Mouse (Mus musculus): ENCODE results near the gene Foxn3. TPM values are rescaled to one million over a fixed set of nuclear protein-coding genes. Genes with fewer than 3 reads are reported as not detected.

Gene Foxn3
- polyA plus RNA-seq, 1 experiment: 6.2 TPM

DNA sequence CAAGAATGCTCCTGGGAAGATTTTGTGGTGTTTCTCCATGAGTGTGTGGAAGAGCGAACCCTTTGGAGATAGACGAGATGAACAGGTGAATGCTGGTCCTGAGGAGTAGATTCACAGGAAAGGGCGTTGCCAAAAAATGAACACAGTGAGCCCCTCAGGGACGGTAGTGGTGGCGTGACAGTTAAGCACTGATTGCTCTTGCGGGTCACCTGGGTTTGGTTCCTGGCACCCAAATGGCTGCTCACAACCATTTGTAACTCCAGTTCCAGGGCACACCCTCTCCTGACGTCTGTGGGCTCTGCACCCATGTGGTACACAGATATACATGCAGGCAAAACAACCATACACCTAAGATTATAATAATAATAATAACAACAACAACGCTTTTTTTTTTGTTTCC, 277.7 kb downstream of the Foxn3 start:
- DNase-seq (ENCODE audit: low read depth, low spot score): no peak

DNA sequence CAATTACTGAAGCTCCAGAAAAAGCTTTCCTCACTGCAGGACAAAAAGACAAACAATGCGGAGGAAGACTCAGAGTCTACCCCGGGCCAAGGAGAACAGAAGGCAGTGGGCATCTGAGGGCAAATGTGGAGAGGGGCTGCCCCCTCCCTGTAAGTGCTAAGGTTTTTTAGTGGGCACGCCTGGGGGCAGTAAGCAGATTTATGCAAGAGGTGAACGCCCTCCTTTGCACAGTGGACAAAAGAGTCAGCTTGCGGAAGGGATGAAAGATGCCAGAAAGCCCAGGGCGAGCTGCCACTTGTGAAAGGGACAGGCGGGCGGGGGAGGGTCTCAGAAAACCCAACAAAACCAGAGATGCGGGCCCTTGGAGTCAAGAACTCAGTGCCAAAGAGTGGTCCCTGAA, 278.2 kb downstream of the Foxn3 start:
- WGBS: 46% methylated on average over 9 of the region's 9 CpGs
- no peak for DNase-seq (ENCODE audit: low read depth, low spot score)

More for the DNA sequence above, 277.7 kb downstream of the Foxn3 start:
- 61% methylated on average over 8 of the region's 8 CpGs for WGBS

DNA sequence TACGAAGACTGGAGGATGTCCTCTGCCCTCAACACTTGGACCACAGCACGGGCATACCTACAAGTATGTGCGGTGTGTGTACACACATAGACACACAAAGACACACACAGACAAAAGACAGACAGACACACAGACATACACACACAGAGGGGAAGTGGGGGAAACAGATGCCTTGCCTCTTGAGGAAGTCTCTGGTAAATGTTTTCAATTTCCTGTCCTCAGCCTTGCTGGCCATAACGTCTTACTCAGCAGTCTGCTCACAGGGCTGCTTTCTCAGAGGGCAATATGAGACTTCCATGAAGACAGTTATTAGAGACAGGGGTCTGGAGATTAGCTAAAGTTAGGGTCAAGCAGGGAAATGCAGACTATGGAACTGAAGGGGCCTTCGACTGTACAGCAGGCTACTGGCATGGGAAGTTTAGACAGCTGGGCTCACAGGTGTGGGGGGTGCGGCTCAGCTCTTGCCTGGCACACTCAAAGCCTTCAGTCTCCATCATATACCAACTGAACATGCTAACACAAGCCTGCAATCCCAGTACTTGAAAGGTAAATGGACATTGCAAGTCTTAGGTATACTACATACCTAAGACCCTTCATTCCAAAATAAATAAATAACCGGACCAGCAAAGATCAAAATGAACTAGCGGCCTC, 278.8 kb downstream of the Foxn3 start:
- no peak for DNase-seq (ENCODE audit: low read depth, low spot score)
- 52% methylated on average over 8 of the region's 8 CpGs for WGBS

DNA sequence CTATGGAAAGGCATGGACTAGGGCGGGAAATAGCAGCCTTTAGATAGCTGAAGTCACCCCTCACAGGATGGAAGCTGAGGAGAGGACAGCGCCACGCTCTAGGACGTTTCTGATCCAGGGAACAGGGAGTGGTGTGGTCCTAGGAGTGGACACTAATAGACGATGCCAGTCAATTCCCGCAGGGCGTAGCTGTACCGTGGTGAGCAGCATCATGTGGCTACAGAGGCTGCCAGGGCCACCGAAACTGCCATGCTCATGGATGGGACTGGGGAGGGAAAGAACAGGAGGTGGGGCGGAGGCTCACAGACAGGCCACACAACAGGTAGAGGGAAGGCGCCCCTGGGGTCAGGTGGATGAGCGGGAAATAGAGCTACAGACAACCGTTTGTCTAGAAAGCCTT, 282.6 kb downstream of the Foxn3 start:
- WGBS: 90% methylated on average over 13 of the region's 13 CpGs
- no peak for DNase-seq (ENCODE audit: low read depth, low spot score)

DNA sequence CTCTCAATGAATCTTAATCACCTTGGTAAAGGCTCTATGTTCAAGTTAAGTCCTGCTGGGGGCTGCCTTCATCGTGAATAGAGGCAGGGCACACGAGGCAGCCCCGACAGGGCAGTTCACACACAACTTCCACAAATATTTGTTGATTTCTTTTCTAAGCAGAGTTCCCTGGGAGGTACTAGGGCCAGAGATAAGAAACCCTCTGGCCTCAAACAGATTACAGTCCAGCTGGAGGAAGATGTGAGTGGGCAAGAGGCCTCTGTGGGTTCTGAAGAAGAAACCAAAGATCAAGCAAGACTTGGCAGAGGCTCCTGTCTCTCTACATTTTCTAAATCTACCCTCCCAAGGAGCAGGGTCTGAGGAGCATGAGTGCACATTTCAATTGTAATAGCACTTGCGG, 283.1 kb downstream of the Foxn3 start:
- WGBS: 62% methylated on average over 4 of the region's 4 CpGs
- no peak for DNase-seq (ENCODE audit: low read depth, low spot score)

DNA sequence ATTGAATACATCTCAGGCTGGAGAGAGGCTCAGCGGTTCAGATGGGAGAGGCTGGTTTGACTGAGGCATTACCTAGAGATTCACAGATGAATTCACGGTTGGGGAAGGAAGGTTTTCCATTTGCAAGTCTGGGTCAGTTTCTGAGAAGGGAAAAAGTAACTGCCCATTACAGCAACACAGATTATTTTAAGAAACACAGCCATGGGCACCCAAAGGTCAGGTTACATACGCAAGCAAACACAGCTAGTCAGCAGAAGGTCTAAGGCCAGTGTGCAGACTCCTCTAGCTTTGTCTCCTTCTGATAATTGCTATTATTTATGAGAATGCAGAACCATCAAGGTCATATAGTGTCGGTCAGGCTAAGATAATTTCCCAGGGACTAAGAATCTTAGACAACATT, 284.0 kb downstream of the Foxn3 start:
- 95% methylated on average over 4 of the region's 4 CpGs for WGBS
- no peak for DNase-seq (ENCODE audit: low read depth, low spot score)

DNA sequence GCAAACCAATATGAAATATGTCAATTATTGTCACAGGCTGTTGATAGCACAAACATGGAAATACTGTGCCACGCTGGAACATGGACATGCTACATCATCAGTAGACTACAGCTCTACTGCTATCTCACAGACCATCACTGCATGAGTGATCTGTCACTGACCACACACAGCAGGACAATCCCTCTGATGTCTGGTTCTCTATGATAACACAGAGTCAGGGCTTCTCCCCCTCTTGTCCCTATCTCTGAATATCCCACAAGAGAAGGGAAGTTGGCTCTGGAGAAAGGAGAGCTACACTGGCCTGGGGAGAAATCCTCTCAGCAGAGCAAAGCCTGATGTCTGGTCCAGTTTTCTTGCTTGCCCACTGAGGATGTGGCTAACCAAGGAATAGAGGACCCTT, 288.8 kb downstream of the Foxn3 start:
- DNase-seq (ENCODE audit: low read depth, low spot score): no peak
- WGBS: 94% methylated on average over 1 of the region's 1 CpGs

DNA sequence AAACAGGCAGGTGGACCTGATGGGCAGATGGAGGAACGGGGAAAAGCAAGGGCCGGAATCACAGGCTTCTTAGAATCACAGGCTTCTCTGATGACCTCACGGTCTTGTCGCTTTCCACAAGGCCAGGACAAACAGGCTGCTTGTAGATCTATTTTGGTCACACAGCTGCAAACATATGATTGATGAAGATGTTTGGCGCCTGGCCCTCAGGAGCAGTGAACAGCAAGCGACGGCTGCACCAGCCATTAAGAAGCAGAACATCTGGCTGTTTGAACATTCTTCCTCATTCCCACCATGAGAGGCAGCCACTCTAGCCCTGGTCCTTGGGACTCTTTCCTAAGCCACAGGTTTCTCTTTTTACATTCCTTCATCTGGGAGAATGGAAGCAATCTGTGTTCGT, 294.0 kb downstream of the Foxn3 start:
- WGBS: 78% methylated on average over 8 of the region's 8 CpGs
- no peak for DNase-seq (ENCODE audit: low read depth, low spot score)

DNA sequence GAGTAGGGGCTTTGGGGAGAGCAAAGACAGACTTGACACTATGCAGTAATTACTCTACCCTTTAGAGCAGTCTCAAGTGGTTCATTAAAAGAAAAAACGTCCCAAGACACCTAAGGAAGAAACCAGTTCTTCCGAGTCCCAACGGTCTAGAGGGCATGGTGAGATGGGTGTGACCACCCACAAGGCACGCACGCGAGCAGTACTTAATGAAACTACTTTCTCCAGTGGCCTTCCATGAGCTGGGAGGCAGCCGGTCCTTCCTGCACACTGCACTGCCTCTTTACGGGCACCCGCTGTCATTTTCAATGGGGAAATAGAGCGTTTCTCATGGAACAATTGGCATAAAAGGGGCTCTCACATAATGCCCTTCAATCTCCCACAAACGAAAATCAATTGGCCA, 294.4 kb downstream of the Foxn3 start:
- WGBS: 92% methylated on average over 11 of the region's 11 CpGs
- DNase-seq (ENCODE audit: low read depth, low spot score): no peak

DNA sequence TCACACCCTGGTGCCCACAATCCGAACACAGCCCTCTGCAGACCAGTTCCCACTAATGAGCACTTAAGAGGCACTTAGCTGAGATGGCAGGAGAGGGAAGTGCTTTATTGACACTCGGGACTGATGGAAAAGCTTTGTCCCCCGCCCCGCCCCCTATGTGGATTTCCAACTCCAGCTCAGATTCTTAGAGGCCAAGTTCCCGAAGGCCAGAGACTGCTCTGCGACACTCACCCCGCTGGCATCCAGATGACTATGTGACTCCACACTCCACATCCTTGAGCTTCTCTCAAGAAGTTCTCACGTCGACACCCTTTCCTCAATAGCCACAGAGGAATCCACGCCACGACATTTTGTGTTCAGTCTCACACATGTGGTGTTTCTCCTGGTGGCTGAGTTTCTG, 295.6 kb downstream of the Foxn3 start:
- WGBS: 73% methylated on average over 11 of the region's 11 CpGs
- no peak for DNase-seq (ENCODE audit: low read depth, low spot score)

DNA sequence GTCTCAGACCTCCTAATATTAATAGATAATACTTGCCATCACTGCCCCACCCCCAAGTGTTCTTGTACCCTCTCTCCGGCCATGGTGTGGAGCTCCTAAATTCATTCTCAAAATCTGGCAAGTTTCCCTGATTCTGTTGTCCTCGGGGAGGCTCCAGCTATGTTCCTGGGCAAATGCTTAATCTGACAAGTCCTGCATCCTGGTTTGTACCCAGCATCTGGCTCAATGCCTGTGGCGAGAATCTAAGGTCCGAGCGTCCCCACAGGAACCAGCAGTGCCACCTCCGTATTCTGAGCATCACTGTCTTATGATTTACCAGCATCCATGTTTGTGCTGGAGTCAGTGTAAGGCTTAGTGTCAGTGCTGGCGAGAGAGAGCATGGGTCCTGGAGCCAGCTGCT, 296.9 kb downstream of the Foxn3 start:
- 82% methylated on average over 7 of the region's 7 CpGs for WGBS
- DNase-seq (ENCODE audit: low read depth, low spot score): no peak

DNA sequence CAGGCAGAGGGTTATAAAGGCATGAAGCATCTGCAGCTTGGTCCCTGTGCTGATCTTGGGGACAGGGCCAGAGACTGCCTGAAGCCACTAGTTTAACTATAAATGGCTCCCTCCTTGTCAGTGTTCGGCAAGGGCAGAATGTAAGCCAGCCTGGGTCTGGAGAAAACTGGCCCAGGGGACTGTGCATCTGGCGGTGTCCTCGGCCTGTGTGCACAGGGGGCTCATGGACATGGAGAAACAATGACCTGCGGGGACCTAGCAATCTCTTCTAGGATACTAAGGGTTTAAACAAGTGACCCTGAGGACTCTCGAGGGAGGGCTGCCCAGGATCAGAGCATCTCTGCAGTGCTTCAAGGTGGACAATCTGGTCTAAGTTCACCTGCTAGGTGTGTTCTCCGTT, 297.6 kb downstream of the Foxn3 start:
- DNase-seq (ENCODE audit: low read depth, low spot score): no peak

DNA sequence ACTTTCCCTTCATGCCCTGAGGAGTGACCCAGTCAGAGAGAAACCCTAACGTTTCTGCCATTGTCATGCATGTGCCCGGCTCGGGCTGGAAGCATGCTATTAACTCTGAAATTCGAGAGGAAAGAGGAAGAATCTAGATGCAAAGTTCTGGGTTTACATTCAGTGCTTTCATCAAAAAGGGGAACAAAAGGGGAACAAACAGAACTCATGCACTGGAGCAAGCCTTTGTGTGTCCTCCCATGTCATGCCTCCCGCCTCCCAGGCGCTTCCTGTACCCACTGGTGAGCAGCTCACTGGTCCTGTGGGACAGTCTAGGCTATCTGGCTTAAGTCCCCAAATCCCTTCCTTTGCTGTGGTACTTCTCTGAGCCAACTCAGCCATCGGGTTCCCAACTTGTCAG, 299.0 kb downstream of the Foxn3 start:
- no peak for DNase-seq (ENCODE audit: low read depth, low spot score)
- WGBS: 78% methylated on average over 7 of the region's 7 CpGs

More for the DNA sequence above, 297.6 kb downstream of the Foxn3 start:
- 93% methylated on average over 6 of the region's 6 CpGs for WGBS

DNA sequence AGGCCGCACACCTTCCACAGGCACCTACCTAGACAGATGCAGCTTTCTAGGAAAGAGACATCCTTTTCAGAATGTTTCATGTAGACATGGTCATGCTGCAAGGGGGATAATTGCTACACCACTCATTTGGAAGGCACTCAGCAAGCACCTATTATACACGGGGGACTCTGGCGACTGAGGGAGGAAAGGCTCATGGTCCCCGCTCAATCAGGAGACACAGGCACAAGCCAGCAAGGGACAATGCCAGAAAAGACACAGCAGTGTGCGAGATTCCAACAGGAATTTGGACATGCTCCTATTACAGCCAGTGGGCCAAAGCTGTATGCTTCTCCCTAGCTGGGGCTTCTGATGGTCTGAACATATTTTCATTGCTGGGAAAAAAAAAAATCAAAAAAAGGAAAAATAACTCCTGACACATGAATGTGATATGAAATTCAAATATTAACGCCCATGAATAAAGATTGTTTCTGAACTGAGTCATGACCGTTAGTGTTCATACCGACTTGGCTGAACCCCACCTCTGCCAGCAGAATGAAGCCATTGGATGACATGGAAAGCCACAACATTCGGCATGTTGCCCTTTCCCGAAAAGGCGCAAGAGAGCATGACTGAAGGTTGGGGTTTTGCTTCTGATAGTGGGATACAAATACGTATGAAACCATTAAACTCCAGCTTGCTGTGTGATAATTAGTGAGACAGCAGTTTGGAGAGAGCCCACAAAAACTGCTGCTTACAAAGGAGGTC, 299.6 kb downstream of the Foxn3 start:
- DNase-seq (ENCODE audit: low read depth, low spot score): no peak
- WGBS: 87% methylated on average over 12 of the region's 12 CpGs

DNA sequence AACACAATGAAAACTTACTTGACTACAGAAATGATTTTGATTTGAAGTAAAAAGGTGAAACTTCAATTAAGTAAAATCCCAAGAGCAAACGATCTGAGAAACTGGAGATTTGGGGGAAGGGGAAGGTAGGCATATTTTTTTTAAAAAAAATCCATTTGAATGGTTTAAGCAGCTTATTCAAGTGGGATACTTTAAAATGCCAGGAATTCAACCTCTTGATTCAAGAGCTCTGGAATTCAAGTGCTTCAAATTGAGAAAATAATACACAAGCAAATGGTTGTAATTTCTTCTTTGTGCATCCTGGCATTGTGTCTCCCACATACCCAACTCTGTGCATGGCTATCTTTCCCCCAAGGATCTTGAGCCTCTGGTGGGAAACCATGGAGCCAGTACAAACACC, 300.5 kb downstream of the Foxn3 start:
- 82% methylated on average over 1 of the region's 1 CpGs for WGBS
- DNase-seq (ENCODE audit: low read depth, low spot score): no peak

DNA sequence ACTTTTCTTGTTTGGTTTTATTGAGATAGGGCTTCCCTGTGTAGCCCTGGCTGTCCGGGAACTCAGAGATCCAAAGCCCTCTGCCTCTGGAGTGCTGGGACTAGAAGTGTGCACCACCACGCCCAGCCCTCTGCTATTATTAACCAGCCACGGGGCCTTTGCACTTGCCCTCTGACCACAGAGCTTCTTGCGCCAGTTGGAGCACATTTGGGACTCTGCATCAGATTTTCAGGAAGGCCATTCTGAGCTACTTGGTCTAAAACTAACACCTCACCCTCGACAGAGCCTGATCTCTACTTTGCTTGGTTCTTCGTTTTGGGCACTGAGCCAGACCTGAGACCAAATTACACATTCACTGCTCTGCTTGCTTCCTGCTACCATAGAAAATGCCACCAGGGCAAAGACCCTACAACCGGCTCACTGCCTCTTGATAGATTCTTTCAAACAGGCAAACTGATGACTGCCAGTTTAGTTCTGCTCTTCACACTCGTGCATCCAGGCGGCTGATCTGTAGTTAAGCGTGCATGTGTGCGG, 301.2 kb downstream of the Foxn3 start:
- WGBS: 76% methylated on average over 11 of the region's 11 CpGs
- DNase-seq (ENCODE audit: low read depth, low spot score): no peak

DNA sequence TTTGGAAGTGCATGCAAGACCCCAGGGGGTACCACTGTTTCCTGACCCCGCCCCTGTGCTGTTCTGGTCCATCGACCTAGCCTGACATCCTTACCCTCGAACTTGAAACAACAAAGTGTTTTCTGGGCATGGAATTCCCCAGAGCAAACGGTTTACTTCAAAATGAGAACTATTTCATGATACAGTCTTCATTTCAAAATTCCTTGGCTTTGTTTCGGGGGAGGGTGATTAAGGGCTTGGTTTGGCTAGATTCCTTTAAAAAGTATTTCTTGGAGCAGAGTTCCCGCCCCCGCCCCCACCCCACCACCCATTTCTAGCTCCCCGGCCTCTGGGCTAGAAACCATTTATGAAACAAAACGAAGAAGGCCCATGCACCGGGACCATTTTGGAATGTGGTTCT, 303.2 kb downstream of the Foxn3 start:
- no peak for DNase-seq (ENCODE audit: low read depth, low spot score)
- WGBS: 74% methylated on average over 10 of the region's 10 CpGs

DNA sequence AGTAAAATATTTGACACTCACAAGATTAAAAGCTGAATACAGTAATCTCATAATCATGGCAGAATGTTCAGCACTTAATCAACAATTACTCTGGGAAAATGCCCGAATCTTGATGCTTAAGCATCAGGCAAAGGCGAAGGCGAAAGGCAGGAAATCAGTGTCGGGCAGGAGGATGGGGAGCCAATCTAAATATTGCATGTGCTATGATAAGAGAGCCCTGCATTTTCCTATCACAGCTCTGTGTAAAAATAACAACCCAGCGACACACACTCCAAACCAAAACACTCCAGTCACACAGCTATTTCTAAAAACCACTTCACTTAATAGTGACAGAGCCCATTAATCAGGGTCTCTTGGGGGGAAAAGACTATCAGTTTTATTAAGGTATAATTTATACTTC, 305.8 kb downstream of the Foxn3 start:
- no peak for DNase-seq (ENCODE audit: low read depth, low spot score)
- WGBS: 78% methylated on average over 5 of the region's 5 CpGs

DNA sequence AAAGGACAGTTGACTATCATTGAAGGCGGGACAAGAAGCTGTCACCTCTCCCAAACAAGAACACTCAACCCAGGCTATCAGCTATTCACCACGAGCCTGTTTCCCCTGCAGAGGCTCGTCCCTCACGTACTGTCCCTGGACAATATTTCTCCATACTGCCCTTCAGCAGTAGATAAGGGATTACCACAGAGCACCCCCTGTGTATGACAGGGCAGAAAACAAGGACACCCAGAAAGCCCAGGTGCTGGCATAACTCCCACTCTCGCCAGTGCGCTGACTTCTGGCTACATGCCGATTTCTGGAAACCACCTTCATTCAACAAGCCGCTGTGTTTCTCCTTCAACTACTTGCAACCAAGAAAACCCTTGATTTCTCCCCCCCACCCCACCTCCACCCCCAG, 306.4 kb downstream of the Foxn3 start:
- 89% methylated on average over 8 of the region's 8 CpGs for WGBS
- DNase-seq (ENCODE audit: low read depth, low spot score): no peak

DNA sequence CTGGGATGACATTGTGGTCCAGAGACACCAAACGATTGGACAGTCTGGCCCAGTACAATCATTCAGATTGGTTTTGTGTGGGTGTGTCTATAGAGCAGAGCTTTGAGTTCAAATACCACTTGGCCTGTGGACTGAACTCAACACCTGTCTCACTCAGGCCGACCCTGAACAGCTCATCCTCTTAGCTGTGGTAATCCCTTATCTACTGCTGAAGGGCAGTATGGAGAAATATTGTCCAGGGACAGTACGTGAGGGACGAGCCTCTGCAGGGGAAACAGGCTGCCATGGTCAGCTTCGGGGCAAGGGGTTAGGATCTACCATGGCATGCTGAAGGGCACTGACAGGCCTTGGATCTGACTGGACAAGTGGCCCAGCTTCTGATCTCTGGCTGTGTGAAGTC, 306.9 kb downstream of the Foxn3 start:
- WGBS: 87% methylated on average over 5 of the region's 5 CpGs
- DNase-seq (ENCODE audit: low read depth, low spot score): no peak

DNA sequence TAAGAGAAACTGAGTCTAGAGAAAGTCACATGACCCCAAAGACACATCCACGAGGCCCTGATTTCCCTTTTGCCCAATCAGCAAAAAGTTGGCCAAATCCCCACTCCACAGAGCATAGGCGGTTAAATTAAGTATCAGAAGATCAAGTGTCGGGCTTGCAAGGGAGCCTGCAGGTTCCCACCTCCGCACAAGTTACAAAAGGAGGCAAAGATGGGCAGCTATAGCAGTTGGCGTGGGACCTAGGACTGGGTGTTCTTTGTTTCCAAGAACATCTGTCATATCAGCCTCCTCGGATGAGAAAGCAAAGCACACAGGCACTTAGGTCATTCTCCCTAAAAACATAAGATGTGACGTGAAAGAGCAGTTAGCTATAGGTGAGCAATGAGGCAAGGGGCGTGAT, 308.9 kb downstream of the Foxn3 start:
- 95% methylated on average over 8 of the region's 8 CpGs for WGBS
- DNase-seq (ENCODE audit: low read depth, low spot score): no peak

Measured in large intestine, adult 2 months (tissue).